Mouse (Mus musculus) retina, postnatal 7 days (tissue): ENCODE measurements around the gene Slc35b1.

Source experiments
- DNase-seq: peaks from one replicate; pipeline ENCODE4 v3.0.0-alpha.2; 2012; ENCODE audit warnings: low read depth, low spot score

Gene Slc35b1

DNA sequence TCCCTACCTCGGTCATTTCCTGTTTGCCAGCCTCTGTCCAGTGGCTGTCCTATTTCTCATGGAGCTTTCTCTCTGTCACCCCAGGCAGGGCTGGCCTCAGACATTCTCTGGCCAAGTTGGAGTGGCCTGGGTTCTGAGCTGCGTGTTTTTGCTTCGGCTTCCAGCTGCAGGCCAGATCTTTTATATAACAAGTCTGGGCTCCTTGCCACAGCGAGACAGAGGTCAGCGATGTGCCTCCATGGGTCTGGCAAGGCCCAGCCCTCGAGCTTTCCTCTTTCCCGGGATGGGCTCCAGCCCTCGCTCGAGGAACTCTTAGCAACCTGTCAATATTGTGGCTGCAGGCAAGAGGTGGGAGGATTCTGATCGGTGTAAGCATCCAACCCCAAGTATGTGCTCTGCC is 18.9 kb upstream of the Slc35b1 start:
- no peak for DNase-seq

GRCm38 (mm10) chr11:95366280-95366897 is 18.1 kb upstream of the Slc35b1 start:
- DNase-seq, result no peak

DNA sequence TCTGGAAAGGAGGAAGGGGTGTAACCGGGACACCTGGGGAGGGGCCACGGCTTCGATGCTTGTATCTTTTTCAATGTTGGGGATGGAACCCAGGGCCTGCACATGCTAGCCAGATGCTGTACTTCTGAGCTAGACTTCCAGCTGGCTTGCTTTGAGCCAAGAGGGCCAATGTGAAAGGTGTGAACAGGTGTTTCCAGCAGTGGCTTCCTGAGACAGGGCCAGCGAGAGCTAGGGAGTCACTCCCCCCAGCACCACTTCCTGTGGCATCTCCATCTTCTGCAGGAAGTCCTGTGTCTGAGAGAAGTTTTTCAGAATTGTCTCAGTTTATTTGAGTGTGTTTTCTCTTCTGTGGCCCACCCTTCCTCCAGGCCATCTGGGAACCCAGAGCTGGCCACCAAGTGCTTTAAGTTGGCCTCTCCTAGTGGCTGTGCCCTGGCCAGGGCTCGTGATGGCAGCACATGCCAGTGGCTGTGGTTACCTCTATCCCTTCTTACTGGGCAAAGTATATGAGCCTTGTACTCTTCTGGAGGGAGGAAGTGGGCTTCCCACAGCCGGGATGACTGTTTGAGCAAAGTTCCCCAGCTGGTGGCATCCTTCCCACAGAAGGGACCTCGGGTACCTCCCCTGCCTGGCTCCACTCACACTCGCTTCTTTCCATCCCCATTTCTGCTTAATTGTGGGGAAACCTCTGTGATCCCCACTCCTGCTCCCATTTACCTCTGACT is 17.3 kb upstream of the Slc35b1 start:
- no peak for DNase-seq

DNA sequence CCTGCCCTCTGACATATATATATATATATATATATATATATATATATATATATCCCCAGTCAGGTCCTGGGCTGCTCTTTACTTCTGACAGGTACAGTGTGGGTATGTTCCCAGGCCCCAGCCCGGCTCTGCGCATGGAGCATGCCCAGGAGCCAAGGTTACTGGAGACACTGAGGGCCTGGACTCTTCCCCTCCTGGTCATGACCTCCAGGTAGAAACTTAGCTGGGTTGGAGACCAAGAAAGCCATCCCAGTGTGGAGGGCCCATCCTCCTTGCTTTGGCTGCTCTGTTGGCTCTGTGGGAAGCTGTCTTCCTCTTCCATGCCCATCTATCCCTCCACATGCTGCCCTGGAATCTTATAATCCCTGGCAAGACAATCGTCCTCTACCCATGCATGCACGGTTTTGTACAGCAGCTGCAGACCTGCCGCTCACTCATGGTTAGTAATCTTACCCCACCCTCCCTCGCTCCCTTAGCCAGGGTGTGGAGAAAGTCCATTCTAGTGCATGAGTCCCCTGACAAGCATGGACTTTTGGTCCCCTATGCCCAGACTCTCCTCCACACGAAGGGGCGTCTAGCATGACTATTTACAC is 16.2 kb upstream of the Slc35b1 start:
- DNase-seq, result no peak

- no peak for DNase-seq
Observed at GRCm38 (mm10) chr11:95368871-95369270, 15.6 kb upstream of the Slc35b1 start.

- no peak for DNase-seq
Observed at GRCm38 (mm10) chr11:95369964-95370890, 14.3 kb upstream of the Slc35b1 start.

DNA sequence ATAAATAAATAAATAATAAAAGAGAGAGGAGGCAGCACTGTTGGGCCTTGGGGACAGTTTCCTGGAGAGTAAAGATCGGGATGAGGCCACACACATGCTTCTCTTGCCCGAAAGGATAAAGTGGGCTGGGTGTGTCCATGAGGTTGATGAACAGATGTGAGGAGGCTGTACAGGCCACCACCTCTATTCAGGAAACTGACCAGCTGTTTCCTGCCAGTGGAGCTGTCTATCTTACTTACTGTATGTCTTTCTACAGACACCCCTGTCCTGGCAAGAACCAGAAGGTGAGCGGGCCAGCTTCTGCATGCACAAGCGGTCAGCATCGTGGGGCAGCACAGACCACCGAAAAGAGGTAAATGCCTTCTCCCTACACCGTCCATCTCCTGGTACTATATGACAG is 13.3 kb upstream of the Slc35b1 start:
- no peak for DNase-seq

DNA sequence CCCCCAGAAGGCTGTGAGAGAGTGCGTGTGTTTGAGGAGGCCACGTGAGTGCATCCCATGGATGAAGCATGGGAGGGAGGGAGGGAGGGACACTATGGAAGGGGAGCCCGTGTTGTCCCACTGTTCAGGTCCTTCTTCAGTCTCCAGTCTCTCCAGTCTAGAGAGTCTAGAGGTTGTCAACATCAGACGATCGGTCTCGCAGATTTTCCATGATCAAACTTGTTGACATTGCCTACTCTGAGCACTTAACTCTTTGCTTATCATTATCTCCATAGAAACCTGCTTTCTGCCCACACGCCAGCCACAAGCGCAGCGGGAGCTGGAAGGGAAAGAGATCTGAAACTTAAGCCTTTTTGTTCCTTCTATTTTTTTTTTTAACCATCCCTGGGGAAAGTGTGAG is 5.6 kb upstream of the Slc35b1 start:
- DNase-seq, result no peak

DNA sequence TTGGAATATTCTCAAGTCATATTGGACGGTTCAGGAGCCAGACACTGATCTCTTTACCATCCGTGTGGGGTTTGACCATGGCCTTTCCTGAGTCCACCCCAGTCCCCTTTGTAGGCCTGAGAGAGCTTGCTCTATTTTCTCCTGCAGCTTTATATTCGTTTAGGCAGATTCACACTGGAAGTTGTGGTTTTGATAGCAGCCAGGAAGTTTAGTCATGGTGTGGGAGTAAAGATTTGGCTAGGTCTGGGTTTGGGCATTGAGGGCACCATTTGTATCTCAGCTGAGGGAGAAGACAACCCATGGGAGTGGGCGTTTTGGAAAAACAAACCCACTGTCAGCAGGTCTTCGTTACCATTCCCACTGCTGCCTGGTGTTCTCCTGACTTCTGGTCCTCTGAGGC is 4.9 kb upstream of the Slc35b1 start:
- DNase-seq, result no peak

DNA sequence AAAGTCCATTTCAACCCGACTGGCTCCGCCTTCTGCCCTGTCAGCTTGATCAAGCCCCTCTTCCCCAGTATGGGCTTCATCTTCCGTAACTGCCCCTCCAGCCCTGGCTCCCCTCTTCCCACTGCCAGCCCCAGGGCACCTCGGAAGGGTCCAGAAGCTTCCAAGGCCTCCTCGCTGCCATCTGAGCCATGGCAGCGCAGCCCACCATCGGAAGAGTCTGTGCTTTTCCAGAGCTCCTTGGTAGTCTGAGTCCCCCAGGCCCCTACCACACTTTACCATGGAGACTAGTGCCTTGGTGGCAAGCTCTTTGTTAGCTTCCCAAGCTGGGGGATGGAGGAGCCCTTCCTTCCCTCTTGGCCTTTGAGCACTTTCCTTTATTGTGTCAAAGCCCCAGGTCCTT is 3.8 kb upstream of the Slc35b1 start:
- no peak for DNase-seq

GRCm38 (mm10) chr11:95381146-95381545 is 3.3 kb upstream of the Slc35b1 start:
- DNase-seq, result no peak

DNA sequence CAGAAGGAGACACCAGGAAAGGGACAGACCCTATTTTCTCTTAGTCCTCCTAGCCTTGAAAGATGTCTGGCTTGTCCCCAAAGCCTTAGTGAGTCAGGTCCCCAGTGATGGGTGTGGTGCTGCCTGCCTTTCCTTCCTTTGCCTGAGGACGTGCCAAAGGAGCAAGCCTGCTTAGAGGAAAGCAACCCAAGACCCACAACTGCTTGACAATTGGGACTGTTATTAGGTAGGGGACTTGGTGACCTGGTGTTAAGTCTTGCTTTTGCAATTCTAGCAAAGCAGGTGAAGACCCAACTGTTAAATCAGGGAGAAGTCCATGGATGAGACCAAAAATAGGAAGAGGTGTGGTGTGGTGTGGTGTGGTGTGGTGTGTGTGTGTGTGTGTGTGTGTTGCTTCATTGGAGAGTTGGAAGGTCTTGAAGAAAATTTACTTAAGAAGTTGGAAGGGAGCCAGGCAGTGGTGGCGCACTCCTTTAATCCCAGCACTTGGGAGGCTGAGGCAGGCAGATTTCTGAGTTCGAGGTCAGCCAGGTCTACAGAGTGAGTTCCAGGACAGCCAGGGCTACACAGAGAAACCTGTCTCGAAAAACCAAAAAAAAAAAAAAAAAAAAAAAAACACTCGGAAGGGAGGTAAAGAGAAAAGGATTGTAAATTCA is 1.0 kb upstream of the Slc35b1 start:
- no peak for DNase-seq

- no peak for DNase-seq
Observed at GRCm38 (mm10) chr11:95384004-95384318, 531 bp upstream of the Slc35b1 start.

- no peak for DNase-seq
Observed at GRCm38 (mm10) chr11:95384973-95385320, 455 bp downstream of the Slc35b1 start.

DNA sequence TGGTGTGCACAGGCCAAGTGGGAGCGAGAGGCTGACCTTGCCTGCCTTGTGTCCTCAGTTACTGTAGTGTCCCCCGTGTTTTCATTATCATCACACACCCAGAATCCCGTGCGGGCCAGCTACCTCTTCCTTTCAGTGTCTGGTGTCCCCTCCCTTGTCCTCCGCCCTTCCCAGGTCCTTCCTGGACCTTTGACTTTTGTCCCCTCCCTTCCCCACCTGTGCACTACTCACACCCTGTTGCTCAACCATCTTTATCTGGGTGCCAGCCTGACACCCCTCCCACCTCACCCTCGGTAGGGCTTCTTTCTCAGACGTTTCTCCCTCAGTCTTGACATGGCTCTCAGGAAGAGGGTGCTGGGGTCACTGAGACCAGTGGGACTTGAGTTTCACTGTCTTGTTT is 2.9 kb downstream of the Slc35b1 start:
- no peak for DNase-seq

DNA sequence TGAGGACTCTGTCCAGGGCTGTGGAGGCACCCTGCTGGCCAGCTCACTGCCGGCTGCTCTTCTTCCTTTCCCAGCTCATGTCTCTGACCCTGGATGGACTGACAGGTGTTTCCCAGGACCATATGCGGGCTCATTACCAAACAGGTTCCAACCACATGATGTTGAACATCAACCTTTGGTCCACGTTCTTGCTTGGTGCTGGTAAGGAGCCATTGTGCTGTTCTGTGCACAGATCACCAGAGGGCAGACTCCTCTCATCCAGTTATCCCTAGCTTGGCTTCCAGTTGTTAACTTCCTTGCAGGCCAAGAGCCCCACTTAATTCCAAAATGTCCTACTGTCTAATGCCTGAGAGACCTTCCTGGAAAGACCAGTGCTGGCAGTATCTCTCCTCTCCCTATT is 4.5 kb downstream of the Slc35b1 start:
- DNase-seq, result no peak

GRCm38 (mm10) chr11:95390420-95390819 is 5.9 kb downstream of the Slc35b1 start:
- no peak for DNase-seq

DNA sequence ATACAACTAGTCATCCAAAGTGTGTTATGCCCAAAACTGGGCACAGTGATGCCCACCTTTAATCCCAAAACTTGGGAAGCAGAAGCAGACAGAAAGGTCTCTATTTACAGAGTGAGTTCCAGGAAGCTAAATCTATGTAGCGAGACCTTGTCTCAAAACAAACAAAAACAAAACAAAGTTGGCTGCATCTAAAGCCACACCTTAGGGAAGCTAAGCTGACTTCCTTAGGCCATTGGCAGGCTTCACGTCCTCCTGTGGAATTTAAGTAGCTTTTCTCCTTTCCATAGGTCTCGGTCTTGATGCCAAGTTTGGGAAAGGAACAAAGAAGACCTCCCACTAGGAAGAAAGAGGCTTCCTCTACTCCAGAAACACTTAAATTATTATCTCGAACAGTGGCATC is 6.7 kb downstream of the Slc35b1 start:
- DNase-seq, result no peak

- DNase-seq, result no peak
Observed at GRCm38 (mm10) chr11:95391743-95392142, 7.3 kb downstream of the Slc35b1 start.

DNA sequence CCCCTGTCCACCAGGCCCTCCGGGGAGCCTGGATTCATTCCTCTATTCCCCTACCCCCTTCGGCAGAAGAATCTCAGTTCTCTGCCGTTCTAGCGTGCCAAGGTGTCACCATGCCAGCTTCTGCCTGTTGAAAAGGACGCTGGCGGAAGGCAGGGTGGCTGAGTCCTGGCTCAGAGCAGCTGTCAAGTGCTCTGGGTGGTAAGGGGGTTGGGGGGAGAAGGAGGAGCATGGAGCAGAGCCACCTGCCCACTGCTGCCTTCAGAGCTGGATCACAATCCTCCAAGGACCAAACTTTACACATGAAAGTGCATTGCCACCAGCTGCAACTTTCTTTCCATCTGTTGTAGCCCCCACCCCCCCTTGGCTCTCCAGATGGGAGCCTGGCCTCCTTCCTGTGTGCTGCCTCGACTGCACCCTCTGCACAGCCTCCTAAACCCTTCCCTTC is 7.8 kb downstream of the Slc35b1 start:
- DNase-seq, result no peak

DNA sequence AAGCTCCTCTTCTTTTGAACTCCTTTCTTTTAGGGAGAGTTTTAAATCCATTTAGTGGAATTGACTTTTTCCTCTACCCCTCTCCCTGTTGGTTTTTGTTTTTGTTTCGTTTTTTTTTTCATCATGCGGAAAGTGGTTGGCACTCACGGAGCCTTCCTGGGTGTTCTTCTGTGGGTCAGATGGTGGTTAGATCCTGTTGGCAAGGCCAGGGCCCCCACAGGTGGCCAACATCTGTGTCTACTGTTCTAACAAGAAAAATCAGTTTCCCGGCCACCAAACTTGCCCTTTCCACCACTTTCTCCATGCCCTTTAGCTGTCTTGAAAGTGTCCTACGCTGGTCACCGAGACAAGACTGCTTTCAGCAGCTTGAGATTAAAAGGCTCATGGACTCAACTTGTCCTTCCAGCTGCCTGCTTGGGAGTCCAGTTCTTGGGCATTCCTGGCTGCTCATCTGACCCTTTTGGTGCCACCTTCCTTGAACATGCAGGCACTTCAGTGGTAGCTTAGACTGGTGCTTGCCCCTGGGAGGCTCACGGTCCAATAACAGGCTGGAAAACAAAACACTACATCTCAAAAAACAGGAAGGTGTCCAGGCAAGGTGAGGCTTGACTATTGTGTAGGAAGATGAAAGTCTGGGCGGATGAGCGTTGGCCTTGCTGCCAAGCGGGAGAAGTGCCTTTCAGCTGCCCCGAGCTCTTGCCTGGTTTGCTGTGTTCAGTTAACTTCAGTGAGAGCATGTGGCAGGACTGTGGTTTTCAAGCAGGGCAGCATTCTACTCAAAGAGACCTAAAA is 8.4 kb downstream of the Slc35b1 start:
- no peak for DNase-seq
